Mouse (Mus musculus) kidney, embryonic 15.5 days (tissue): ENCODE measurements around the gene Vmn2r86. TPM values are rescaled to one million over a fixed set of nuclear protein-coding genes. Genes with fewer than 3 reads are reported as not detected.

Source experiments
- polyA plus RNA-seq: library from polyadenylated mRNA; unstranded; fragments of >200 nt; fragmentation: Nextera tagmentation; extraction: Ambion mirVana; gene quantifications from 2 replicates; pipeline ENCODE4 v1.2.1, GENCODE M21; 2015

The Vmn2r86 gene
- polyA plus RNA-seq, 1 experiment from 2014 or later: not detected

Other genes starting within 250 kb of the Vmn2r86 start
- gene Olfr827, start 241.6 kb downstream of the Vmn2r86 start, polyA plus RNA-seq: not detected in 2 replicates
- gene Neurod4, start 175.8 kb downstream of the Vmn2r86 start, polyA plus RNA-seq: not detected in 2 replicates
- gene Tespa1, start 133.2 kb downstream of the Vmn2r86 start, polyA plus RNA-seq: 0.09 and 0.23 TPM in 2 replicates
- gene Vmn2r84, start 61.7 kb downstream of the Vmn2r86 start, polyA plus RNA-seq: not detected in 2 replicates
- not detected in 2 replicates for gene Vmn2r85, start 26.3 kb downstream of the Vmn2r86 start, polyA plus RNA-seq
- not detected in 2 replicates for gene Vmn2r87, start 41.3 kb upstream of the Vmn2r86 start, polyA plus RNA-seq